Comparison of ENCODE assay signal across 7 mouse cellular contexts in genomic region chr4:103114184-103115111, GRCm38 (mm10). TPM values are rescaled to one million over a fixed set of nuclear protein-coding genes. Genes with fewer than 3 reads are reported as not detected.
DNase-seq lines count a peak whose midpoint lies in the region; ATAC-seq and TF ChIP-seq lines count a peak whose summit lies in the region.

Gene Mier1, plus strand, starts transcription at chr4:103114390.
Gene Wdr78, minus strand, starts transcription at chr4:103114555.

- peaks cover 5% of the 10 kb centered on the region for H3K36me3 ChIP-seq in intestine, postnatal 0 days (ENCODE audit: control insufficient read depth, insufficient read depth)
- peaks cover 5% of the 10 kb centered on the region; the same call in 1 of the 2 replicates for H3K36me3 ChIP-seq in midbrain, embryonic 12.5 days
- no peaks in the 10 kb centered on the region; the same call in 1 of the 2 replicates for H3K36me3 ChIP-seq in small intestine, adult 2 months (ENCODE audit: control insufficient read depth, insufficient read depth, low read length)

- H3K27me3 ChIP-seq in intestine, postnatal 0 days (replicated peaks; ENCODE audit: control insufficient read depth, insufficient read depth, low read length), result no peaks in the 10 kb centered on the region
- peaks cover 4% of the 10 kb centered on the region; the same call in 1 of the 2 replicates for H3K27me3 ChIP-seq in midbrain, embryonic 12.5 days
- H3K27me3 ChIP-seq in small intestine, adult 2 months (ENCODE audit: control insufficient read depth, insufficient read depth, low read length), result no peaks in the 10 kb centered on the region

- peak within 1 kb of the TSS; percentile 77 for H3K9ac ChIP-seq in intestine, postnatal 0 days (ENCODE audit: low read depth, low read length)
- H3K9ac ChIP-seq in midbrain, embryonic 12.5 days (replicated peaks), result peak within 1 kb of the TSS; percentile 81

- peak; percentile 50; the same call in 1 of the 2 replicates for TF ChIP-seq POLR2A in small intestine, adult 2 months (IDR thresholded peaks at IDR 0.05; ENCODE audit: low read depth, low read length)

- peak; percentile 95 for DNase-seq in adrenal gland, adult 8-10 months
- DNase-seq in embryo, embryonic 9.5 days (ENCODE audit: extremely low spot score), result peak; percentile 97
- peak; percentile 60 for DNase-seq in gonadal fat pad, adult 2 months (ENCODE audit: low read depth)
- DNase-seq in left cerebral cortex, postnatal 4 days, result peak; percentile 97

- H3K9me3 ChIP-seq in intestine, postnatal 0 days (ENCODE audit: control insufficient read depth), result no peaks in the 10 kb centered on the region
- no peaks in the 10 kb centered on the region for H3K9me3 ChIP-seq in midbrain, embryonic 12.5 days

- under 1% methylated on average over 85 of the region's 90 CpGs for WGBS in intestine, postnatal 0 days
- under 1% methylated on average over 69 of the region's 90 CpGs for WGBS in midbrain, embryonic 12.5 days
- 1% methylated on average over 85 of the region's 90 CpGs for WGBS in small intestine, adult 2 months

- 0 out of 2 replicates have a peak, but pooled peaks cover 6% of the 10 kb centered on the region for H3K4me1 ChIP-seq in intestine, postnatal 0 days (replicated peaks; ENCODE audit: control insufficient read depth, insufficient read depth, low read length)
- peaks cover 34% of the 10 kb centered on the region for H3K4me1 ChIP-seq in midbrain, embryonic 12.5 days
- peaks cover 6% of the 10 kb centered on the region for H3K4me1 ChIP-seq in small intestine, adult 2 months (ENCODE audit: control insufficient read depth, insufficient read depth, insufficient read length, low read length)

- ATAC-seq in intestine, postnatal 0 days, result peak; percentile 99
- peak; percentile 98 for ATAC-seq in midbrain, embryonic 12.5 days (ENCODE audit: low FRiP score, low read depth)

- peak within 1 kb of the TSS; percentile 91 for H3K27ac ChIP-seq in intestine, postnatal 0 days (ENCODE audit: low read depth, low read length)
- peak within 1 kb of the TSS; percentile 100 for H3K27ac ChIP-seq in midbrain, embryonic 12.5 days (replicated peaks)
- peak within 1 kb of the TSS; percentile 90 for H3K27ac ChIP-seq in small intestine, adult 2 months (ENCODE audit: insufficient read depth, low read depth, low read length)

- intact Hi-C loops in left cerebral cortex, postnatal 4 days (cut with DNase I), result loop anchor here (10.0 kb wide), 1 partner anchor 130 kb away; no protein-coding TSS in a partner anchor

- H3K4me3 ChIP-seq in intestine, postnatal 0 days (ENCODE audit: low read depth, low read length), result peak within 1 kb of the TSS; percentile 75
- H3K4me3 ChIP-seq in midbrain, embryonic 12.5 days, result peak within 1 kb of the TSS; percentile 80
- H3K4me3 ChIP-seq in small intestine, adult 2 months (ENCODE audit: low read depth, low read length), result peak within 1 kb of the TSS; percentile 97

- peak within 1 kb of the TSS; percentile 86 for H3K4me2 ChIP-seq in intestine, postnatal 0 days (replicated peaks; ENCODE audit: low read depth)
- peak within 1 kb of the TSS; percentile 69 for H3K4me2 ChIP-seq in midbrain, embryonic 12.5 days (replicated peaks)

- no peak for TF ChIP-seq CTCF in intestine, postnatal 0 days (IDR thresholded peaks at IDR 0.05; ENCODE audit: low read depth)
- no peak for TF ChIP-seq CTCF in small intestine, adult 2 months (IDR thresholded peaks at IDR 0.05; ENCODE audit: extremely low read depth, insufficient read length, insufficient replicate concordance, low read depth, low read length)

RNA-seq across cellular contexts. Expression of gene Mier1, which starts in this region (rescaled TPM):
- total RNA-seq in adrenal gland, adult 8-10 months (2022), result 10 to 100 TPM; 63.1 to 86.2 (median 68.2) TPM
- polyA plus RNA-seq in gonadal fat pad, adult 2 months (2012; rRNA removed), result 10.9 and 14.3 TPM in 2 replicates
- 29.5 and 37.3 TPM in 2 replicates for polyA plus RNA-seq in intestine, postnatal 0 days (2015; fragmentation: Nextera tagmentation; extraction: Ambion mirVana)
- total RNA-seq in left cerebral cortex, postnatal 4 days (2021), result 10 to 100 TPM; 49.1 to 59.0 TPM
- 43.4 and 43.5 TPM in 2 replicates for polyA plus RNA-seq in midbrain, embryonic 12.5 days (2016; fragmentation: Nextera tagmentation; extraction: Ambion mirVana)
- 2.4 and 6.2 TPM in 2 replicates for polyA plus RNA-seq in small intestine, adult 2 months (2012; rRNA removed)

RNA-seq across cellular contexts. Expression of gene Wdr78, which starts in this region (rescaled TPM):
- total RNA-seq in adrenal gland, adult 8-10 months (2022), result 1 to 10 TPM; 6.2 to 8.7 (median 7.8) TPM
- polyA plus RNA-seq in gonadal fat pad, adult 2 months (2012; rRNA removed), result 1.5 and 1.6 TPM in 2 replicates
- polyA plus RNA-seq in intestine, postnatal 0 days (2015; fragmentation: Nextera tagmentation; extraction: Ambion mirVana), result 0.30 and 0.37 TPM in 2 replicates
- 10 to 100 TPM; 10.9 TPM for total RNA-seq in left cerebral cortex, postnatal 4 days (2021)
- 5.5 and 5.9 TPM in 2 replicates for polyA plus RNA-seq in midbrain, embryonic 12.5 days (2016; fragmentation: Nextera tagmentation; extraction: Ambion mirVana)
- polyA plus RNA-seq in small intestine, adult 2 months (2012; rRNA removed), result 0.09 and 0.10 TPM in 2 replicates

Comparison
In these comparisons a context has a peak if more than half of its experiments do, and no peak if none do; other contexts are left out.
1. Peak in every context shown above with its lines: DNase-seq, ATAC-seq, H3K4me3 ChIP-seq and H3K27ac ChIP-seq.